Mouse (Mus musculus) cortical plate, adult 2 months (tissue): ENCODE data around the gene Phactr1.

ENCODE experiments used
- CTCF ChIP-seq: fragments of 200-500 bp; IDR thresholded peaks from 2 replicates; pipeline ENCODE4 v1.5.1; 2011; ENCODE audit warnings: mild to moderate bottlenecking, control low read depth, low read length; ENCODE audit not compliant: insufficient read depth; ENCODE audit errors: extremely low read depth
- POLR2A ChIP-seq: fragments of 200-500 bp; IDR thresholded peaks from 2 replicates; pipeline ENCODE4 v1.6.1; 2011; ENCODE audit warnings: mild to moderate bottlenecking, low read length, control low read depth; ENCODE audit not compliant: insufficient read depth; ENCODE audit errors: extremely low read depth

DNA sequence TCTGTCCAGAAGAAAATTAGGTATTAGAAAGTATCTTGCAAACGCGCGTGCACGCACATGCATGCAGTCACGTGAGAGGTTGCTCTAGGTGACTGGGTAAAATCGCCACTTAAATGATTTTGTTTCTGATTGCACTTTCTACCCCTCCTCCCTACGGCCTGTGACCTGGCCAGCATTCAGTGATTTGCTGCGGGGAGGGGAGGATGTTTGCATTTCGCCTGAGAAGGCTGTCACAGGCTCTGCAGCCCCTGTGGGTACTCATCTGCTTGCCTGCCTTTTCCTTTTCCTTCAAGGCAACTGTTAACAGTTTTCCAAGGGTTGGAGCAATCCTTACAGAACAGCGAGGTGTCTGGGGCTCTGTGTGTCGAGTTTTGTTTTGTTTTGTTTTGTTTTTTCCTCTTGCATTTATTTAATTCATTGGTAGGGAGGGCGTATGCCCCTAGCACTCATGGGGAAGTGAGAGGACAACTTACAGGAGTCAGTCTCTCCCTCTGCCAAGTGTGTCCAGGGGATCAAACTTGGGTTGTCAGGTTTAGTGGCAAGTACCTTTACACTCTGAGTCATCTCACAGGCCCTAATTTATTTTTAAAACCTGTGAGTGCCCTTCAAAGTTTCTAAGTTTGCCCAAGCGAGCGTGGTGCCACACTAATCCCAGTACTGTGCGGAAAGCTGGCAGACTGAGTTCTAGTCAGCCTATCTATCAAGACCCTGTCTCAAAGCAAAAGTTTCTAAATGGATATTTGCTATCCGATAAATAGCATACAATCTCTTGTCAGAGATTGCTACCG lies 443.7 kb downstream of the Phactr1 start:
- TF ChIP-seq CTCF (no peak), POLR2A (no peak)
